Mouse (Mus musculus) mouse embryonic stem cell (cell line): Measurements from ENCODE around the gene Rpl27.
"Not testable (repeated sequence)": the region's sequence is repeated elsewhere in the genome, so short reads cannot be mapped to it uniquely, and the experiment has no call there.

ENCODE experiments used
- in situ Hi-C, 2 experiments: fragments of 300-500 bp; cut with MboI; formaldehyde crosslinking; loops; 1 replicate in 1 of 2; 3 replicates in 1 of 2; pipeline ENCODE4 v1.14.3; 2019 to 2020; ENCODE audit warnings: low sequenced_read_pairs in 2 of 2, low pct_unique_long_range_greater_than_20kb in 1 of 2, mixed read lengths in 1 of 2; ENCODE audit not compliant: unreplicated experiment in 1 of 2

The Rpl27 gene

GRCm38 (mm10) chr11:101465101-101465868 is 23.2 kb downstream of the Rpl27 start:
- in situ Hi-C loops: no loop called here

GRCm38 (mm10) chr11:101465869-101466551 is 23.9 kb downstream of the Rpl27 start, which contains the start of gene Vat1:
TSS of gene Vat1 (minus strand) at chr11:101466230.
- in situ Hi-C loops: no loop called here

- in situ Hi-C loops: not testable (repeated sequence)
Measured at GRCm38 (mm10) chr11:101466552-101466950, 24.5 kb downstream of the Rpl27 start.

GRCm38 (mm10) chr11:101467477-101468262 is 25.6 kb downstream of the Rpl27 start:
- in situ Hi-C loops: no loop called here

GRCm38 (mm10) chr11:101468263-101468688 is 26.2 kb downstream of the Rpl27 start:
- in situ Hi-C loops: no loop called here

- in situ Hi-C loops: no loop called here
Measured at GRCm38 (mm10) chr11:101468731-101469130, 26.6 kb downstream of the Rpl27 start.

GRCm38 (mm10) chr11:101469155-101469554 is 27.1 kb downstream of the Rpl27 start:
- in situ Hi-C loops: no loop called here

- in situ Hi-C loops: no loop called here
Measured at GRCm38 (mm10) chr11:101470206-101470605, 28.1 kb downstream of the Rpl27 start.

- in situ Hi-C loops: no loop called here
Measured at GRCm38 (mm10) chr11:101471926-101472325, 29.8 kb downstream of the Rpl27 start.

- in situ Hi-C loops: no loop called here
Measured at GRCm38 (mm10) chr11:101472336-101472735, 30.2 kb downstream of the Rpl27 start.

GRCm38 (mm10) chr11:101473686-101474085 is 31.6 kb downstream of the Rpl27 start:
- in situ Hi-C loops: not testable (repeated sequence)

- in situ Hi-C loops: no loop called here
Measured at GRCm38 (mm10) chr11:101474298-101474697, 32.2 kb downstream of the Rpl27 start.

GRCm38 (mm10) chr11:101476361-101476760 is 34.3 kb downstream of the Rpl27 start:
- in situ Hi-C loops: not testable (repeated sequence)

GRCm38 (mm10) chr11:101477194-101477551 is 35.1 kb downstream of the Rpl27 start:
- in situ Hi-C loops: no loop called here

GRCm38 (mm10) chr11:101477552-101478211 is 35.6 kb downstream of the Rpl27 start:
- in situ Hi-C loops: no loop called here

GRCm38 (mm10) chr11:101479171-101479635 is 37.1 kb downstream of the Rpl27 start:
- in situ Hi-C loops: no loop called here

GRCm38 (mm10) chr11:101480912-101481311 is 38.8 kb downstream of the Rpl27 start:
- in situ Hi-C loops: no loop called here

- in situ Hi-C loops: no loop called here
Measured at GRCm38 (mm10) chr11:101483804-101484203, 41.7 kb downstream of the Rpl27 start.
